Mouse (Mus musculus) liver, postnatal 0 days (tissue): Measurements from ENCODE around the gene Olfr1153. TPM values are rescaled to one million over a fixed set of nuclear protein-coding genes. Genes with fewer than 3 reads are reported as not detected.

ENCODE experiments used
- ATAC-seq: fragments of 200-750 bp; cut with Nextera tagmentation; 2 replicates; pipeline ENCODE4 v1.8.0; 2017; ENCODE audit warnings: mild to moderate bottlenecking, moderate library complexity
- DNase-seq: peaks from one replicate; pipeline ENCODE4 v3.0.0-alpha.2; 2016
- H3K27ac ChIP-seq: fragments of 300-500 bp; sonication (generic); 2 replicates; pipeline ENCODE4 v1.5.1; 2014; ENCODE audit warnings: antibody characterized with exemption, moderate library complexity, mild to moderate bottlenecking, low read depth
- H3K27me3 ChIP-seq: fragments of 300-500 bp; sonication (generic); 2 replicates; pipeline ENCODE4 v1.6.1; 2014; ENCODE audit warnings: low read length, control low read depth, mixed read lengths; ENCODE audit not compliant: insufficient read depth
- H3K36me3 ChIP-seq: fragments of 300-500 bp; sonication (generic); replicated peaks from 2 replicates; pipeline ENCODE4 v1.6.1; 2014; ENCODE audit warnings: mild to moderate bottlenecking, control low read depth, low read length, moderate library complexity, mixed read lengths; ENCODE audit not compliant: insufficient read depth
- H3K4me1 ChIP-seq: fragments of 300-500 bp; sonication (generic); 2 replicates; pipeline ENCODE4 v1.6.1; 2014; ENCODE audit warnings: antibody characterized with exemption, mild to moderate bottlenecking, control low read depth; ENCODE audit not compliant: insufficient read depth
- H3K4me2 ChIP-seq: fragments of 300-500 bp; sonication (generic); 2 replicates; pipeline ENCODE4 v1.6.1; 2014; ENCODE audit warnings: low read depth, mild to moderate bottlenecking, low read length, moderate library complexity, mixed read lengths
- H3K4me3 ChIP-seq: fragments of 300-500 bp; sonication (generic); 2 replicates; pipeline ENCODE4 v1.5.1; 2014; ENCODE audit warnings: low read depth, low read length
- H3K9ac ChIP-seq: fragments of 300-500 bp; sonication (generic); replicated peaks from 2 replicates; pipeline ENCODE4 v1.6.1; 2014; ENCODE audit warnings: mild to moderate bottlenecking, moderate library complexity
- H3K9me3 ChIP-seq: fragments of 300-500 bp; sonication (generic); 2 replicates; pipeline ENCODE4 v1.6.1; 2016; ENCODE audit warnings: mild to moderate bottlenecking, control low read depth, low read length, mixed read lengths
- CTCF ChIP-seq: sonication (generic); IDR thresholded peaks from 2 replicates; pipeline ENCODE4 v1.5.1; 2016; ENCODE audit warnings: antibody characterized with exemption, low read depth
- EP300 ChIP-seq: IDR thresholded peaks from 2 replicates; pipeline ENCODE4 v1.6.1; 2016; ENCODE audit warnings: antibody characterized with exemption, low read depth, mild to moderate bottlenecking
- WGBS: fragments of 180-500 bp; shearing (Covaris S2); extraction: QIAGEN DNeasy Blood & Tissue Kit; methylation state at CpG from one replicate; pipeline ENCODE4 v1.1.7; 2014; ENCODE audit not compliant: insufficient replicate concordance; 5-methylcytosine and 5-hydroxymethylcytosine counted together
- polyA plus RNA-seq: library from polyadenylated mRNA; unstranded; fragments of >200 nt; fragmentation: Nextera tagmentation; extraction: Ambion mirVana; gene quantifications from 2 replicates; pipeline ENCODE4 v1.2.1, GENCODE M21; 2015

Gene Olfr1153
- not detected in 2 replicates for polyA plus RNA-seq

DNA sequence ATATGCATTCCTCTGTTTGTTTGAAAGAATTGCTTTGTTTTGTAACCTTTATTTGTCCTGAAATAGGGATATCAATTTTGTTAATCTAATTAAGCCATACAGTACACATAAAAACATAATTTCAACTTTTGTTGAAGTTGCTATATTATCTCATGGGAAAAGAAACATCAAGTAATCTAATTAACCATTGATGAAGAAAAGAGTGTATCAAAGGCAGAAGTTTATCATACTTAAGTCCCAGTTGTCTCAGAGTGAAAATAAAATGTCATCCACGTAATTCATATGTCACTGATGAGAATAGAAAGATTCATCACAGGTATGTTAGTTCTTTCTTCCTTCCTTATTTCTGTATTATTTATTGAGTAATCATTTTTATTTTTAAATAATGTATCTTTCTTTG, at the start of gene Olfr1153:
Gene Olfr1153 (plus strand): TSS at position 301 of the 400 bp plus-strand sequence.
- 52% methylated on average over 1 of the region's 1 CpGs for WGBS
- Histone ChIP-seq H3K27ac (no peak within 1 kb of the TSS), H3K4me2 (no peak within 1 kb of the TSS), H3K4me3 (no peak within 1 kb of the TSS), H3K9ac (no peak within 1 kb of the TSS), H3K9me3 (no peaks in the 10 kb centered on the region), H3K36me3 (no peaks in the 10 kb centered on the region), H3K27me3 (no peaks in the 10 kb centered on the region), H3K4me1 (no peaks in the 10 kb centered on the region)
- ATAC-seq = no peak
- TF ChIP-seq EP300 (no peak), CTCF (no peak)
- no peak for DNase-seq

DNA sequence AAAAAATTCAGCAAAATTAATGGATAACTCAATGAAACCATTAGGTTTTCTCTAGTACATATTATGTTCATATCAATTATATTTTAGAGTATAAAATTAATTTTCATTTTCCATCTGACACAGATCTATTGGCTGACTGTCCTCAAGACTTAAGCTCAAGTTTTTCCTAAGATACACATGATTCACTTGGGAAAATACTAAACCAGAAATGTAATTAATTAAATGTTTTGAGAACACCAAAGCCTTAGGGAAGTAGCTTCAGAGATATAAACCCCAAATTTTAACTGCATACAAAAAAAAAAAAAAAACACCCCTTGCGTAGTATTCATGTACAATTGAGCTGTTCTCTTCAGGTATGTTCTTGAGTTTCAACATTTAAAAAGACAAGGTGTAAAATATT, 39.2 kb upstream of the Olfr1153 start, which contains the start of gene Olfr1151:
Gene Olfr1151 (plus strand): TSS at position 301 of the 400 bp plus-strand sequence.
- no peaks in the 10 kb centered on the region for H3K36me3 ChIP-seq
- no peak within 1 kb of the TSS for H3K4me2 ChIP-seq
- no peak for DNase-seq
- H3K27me3 ChIP-seq = no peaks in the 10 kb centered on the region
- H3K4me3 ChIP-seq = no peak within 1 kb of the TSS
- no peaks in the 10 kb centered on the region for H3K9me3 ChIP-seq
- no peaks in the 10 kb centered on the region for H3K4me1 ChIP-seq
- no peak within 1 kb of the TSS for H3K9ac ChIP-seq
- no peak for ATAC-seq
- TF ChIP-seq CTCF = no peak
- no peak for TF ChIP-seq EP300
- 81% methylated on average over 1 of the region's 1 CpGs for WGBS
- no peak within 1 kb of the TSS for H3K27ac ChIP-seq

DNA sequence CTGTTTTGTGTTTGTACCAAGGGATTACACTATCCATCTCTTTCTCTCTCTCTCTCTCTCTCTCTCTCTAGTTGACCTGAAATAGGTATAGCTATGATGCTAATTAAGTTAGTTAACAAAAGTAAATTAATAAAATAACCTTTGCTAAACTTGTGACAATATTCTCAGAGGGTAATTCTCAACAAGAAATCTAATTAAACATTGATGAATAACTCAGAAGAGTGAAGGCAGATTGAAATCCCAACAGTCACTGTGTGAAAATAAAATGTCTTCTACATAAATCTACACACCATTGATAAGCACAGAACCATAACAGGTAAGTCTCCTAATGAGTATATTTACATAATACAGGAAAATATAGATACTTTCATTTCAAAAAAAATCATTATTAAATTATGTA, 28.6 kb upstream of the Olfr1153 start, which contains the start of gene Olfr1152:
Gene Olfr1152 (plus strand): TSS at position 301 of the 400 bp plus-strand sequence.
- Histone ChIP-seq H3K4me2 (no peak within 1 kb of the TSS), H3K4me3 (no peak within 1 kb of the TSS), H3K36me3 (no peaks in the 10 kb centered on the region), H3K27me3 (no peaks in the 10 kb centered on the region), H3K9me3 (no peaks in the 10 kb centered on the region), H3K9ac (no peak within 1 kb of the TSS), H3K27ac (no peak within 1 kb of the TSS), H3K4me1 (no peaks in the 10 kb centered on the region)
- TF ChIP-seq EP300 (no peak), CTCF (no peak)
- no peak for ATAC-seq
- no peak for DNase-seq

DNA sequence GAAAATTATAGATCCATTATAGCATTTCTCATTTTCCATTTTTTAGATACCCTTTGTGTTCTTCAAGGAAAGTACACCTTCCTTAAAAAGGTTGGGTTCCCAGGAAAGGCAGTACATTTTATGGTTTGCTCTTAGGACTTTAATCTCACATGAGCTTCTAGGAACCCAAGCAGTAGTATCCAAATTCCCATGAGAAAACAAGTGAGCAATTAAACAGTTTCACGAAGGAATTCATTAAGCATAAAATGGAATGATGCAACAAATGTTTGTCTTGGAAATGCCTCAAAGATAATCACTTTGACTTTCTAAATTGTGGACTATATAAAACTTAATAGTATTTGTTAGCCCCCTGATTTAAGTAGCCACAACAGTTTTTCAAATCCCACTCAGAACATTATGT, 10.3 kb downstream of the Olfr1153 start, which contains the start of gene Olfr1154:
Gene Olfr1154 (minus strand): TSS at position 101 of the 400 bp plus-strand sequence.
- no peaks in the 10 kb centered on the region for H3K27me3 ChIP-seq
- no peak within 1 kb of the TSS for H3K9ac ChIP-seq
- H3K4me1 ChIP-seq = no peaks in the 10 kb centered on the region
- DNase-seq (no peak), ATAC-seq (no peak)
- no peaks in the 10 kb centered on the region for H3K9me3 ChIP-seq
- TF ChIP-seq EP300 (no peak), CTCF (no peak)
- H3K4me3 ChIP-seq = no peak within 1 kb of the TSS
- 77% methylated on average over 1 of the region's 1 CpGs for WGBS
- no peak within 1 kb of the TSS for H3K4me2 ChIP-seq
- H3K27ac ChIP-seq = no peak within 1 kb of the TSS
- no peaks in the 10 kb centered on the region for H3K36me3 ChIP-seq

DNA sequence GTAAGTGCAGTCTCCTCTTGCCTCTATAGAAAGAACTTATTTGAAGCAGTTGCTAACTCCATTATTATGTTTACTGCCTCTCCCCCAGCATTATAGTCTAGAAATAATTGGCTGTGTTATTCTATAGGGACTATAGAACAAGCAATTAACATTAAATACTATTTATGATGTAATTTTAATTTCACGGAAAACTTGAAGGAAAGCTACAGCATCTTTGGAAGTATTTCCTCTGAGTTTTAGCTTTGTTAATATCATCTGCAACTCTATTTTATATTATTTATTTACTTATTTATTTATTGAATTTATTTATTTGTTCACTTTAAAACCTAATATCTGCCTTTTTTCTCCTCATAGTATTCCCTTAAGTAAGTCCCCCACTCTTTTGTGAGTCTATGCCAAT, 50.3 kb downstream of the Olfr1153 start, which contains the start of gene Olfr1155:
Gene Olfr1155 (minus strand): TSS at position 101 of the 400 bp plus-strand sequence.
- ATAC-seq = no peak
- Histone ChIP-seq H3K4me3 (no peak within 1 kb of the TSS), H3K36me3 (no peaks in the 10 kb centered on the region), H3K4me1 (no peaks in the 10 kb centered on the region), H3K4me2 (no peak within 1 kb of the TSS), H3K27ac (no peak within 1 kb of the TSS), H3K9ac (no peak within 1 kb of the TSS), H3K27me3 (no peaks in the 10 kb centered on the region), H3K9me3 (no peaks in the 10 kb centered on the region)
- TF ChIP-seq EP300 = no peak
- TF ChIP-seq CTCF = no peak
- 84% methylated on average over 1 of the region's 1 CpGs for WGBS
- DNase-seq = no peak

Other genes with a start within 250 kb of the Olfr1153 start
- not detected in 2 replicates for gene Olfr1133, start 247.6 kb upstream of the Olfr1153 start, polyA plus RNA-seq
- gene Olfr1134, start 236.5 kb upstream of the Olfr1153 start, polyA plus RNA-seq = not detected in 2 replicates
- gene Olfr1135, start 221.3 kb upstream of the Olfr1153 start, polyA plus RNA-seq = not detected in 2 replicates
- gene Olfr1136, start 201.0 kb upstream of the Olfr1153 start, polyA plus RNA-seq = not detected in 2 replicates
- not detected in 2 replicates for gene Olfr1137, start 181.8 kb upstream of the Olfr1153 start, polyA plus RNA-seq
- not detected in 2 replicates for gene Olfr1138, start 155.0 kb upstream of the Olfr1153 start, polyA plus RNA-seq
- gene Olfr1140, start 151.2 kb upstream of the Olfr1153 start, polyA plus RNA-seq = not detected in 2 replicates
- gene Olfr1141, start 141.0 kb upstream of the Olfr1153 start, polyA plus RNA-seq = not detected in 2 replicates
- not detected in 2 replicates for gene Olfr152, start 115.5 kb upstream of the Olfr1153 start, polyA plus RNA-seq
- not detected in 2 replicates for gene Olfr1143, start 94.4 kb upstream of the Olfr1153 start, polyA plus RNA-seq
- not detected in 2 replicates for gene Olfr1145, start 85.1 kb upstream of the Olfr1153 start, polyA plus RNA-seq
- gene Olfr1148, start 64.4 kb upstream of the Olfr1153 start, polyA plus RNA-seq = not detected in 2 replicates
- not detected in 2 replicates for gene Olfr1150-ps1, start 51.0 kb upstream of the Olfr1153 start, polyA plus RNA-seq
- gene Olfr1151, start 39.1 kb upstream of the Olfr1153 start, polyA plus RNA-seq = not detected in 2 replicates
- gene Olfr1152, start 28.5 kb upstream of the Olfr1153 start, polyA plus RNA-seq = not detected in 2 replicates
- gene Olfr1154, start 10.2 kb downstream of the Olfr1153 start, polyA plus RNA-seq = not detected in 2 replicates
- not detected in 2 replicates for gene Olfr1155, start 50.2 kb downstream of the Olfr1153 start, polyA plus RNA-seq
- gene Olfr1156, start 58.1 kb downstream of the Olfr1153 start, polyA plus RNA-seq = not detected in 2 replicates
- gene Olfr1157, start 73.3 kb downstream of the Olfr1153 start, polyA plus RNA-seq = not detected in 2 replicates
- not detected in 2 replicates for gene Olfr74, start 79.7 kb downstream of the Olfr1153 start, polyA plus RNA-seq
- not detected in 2 replicates for gene Olfr1158, start 95.2 kb downstream of the Olfr1153 start, polyA plus RNA-seq
- not detected in 2 replicates for gene Olfr1160, start 113.3 kb downstream of the Olfr1153 start, polyA plus RNA-seq
- gene Olfr1161, start 127.8 kb downstream of the Olfr1153 start, polyA plus RNA-seq = not detected in 2 replicates
- not detected in 2 replicates for gene Olfr73, start 142.7 kb downstream of the Olfr1153 start, polyA plus RNA-seq
- gene Olfr1162, start 156.2 kb downstream of the Olfr1153 start, polyA plus RNA-seq = not detected in 2 replicates
- not detected in 2 replicates for gene Olfr1163, start 176.9 kb downstream of the Olfr1153 start, polyA plus RNA-seq
- not detected in 2 replicates for gene Olfr1164, start 199.0 kb downstream of the Olfr1153 start, polyA plus RNA-seq
- not detected in 2 replicates for gene Olfr1166, start 233.3 kb downstream of the Olfr1153 start, polyA plus RNA-seq